Mouse (Mus musculus) limb, embryonic 12.5 days (tissue): ENCODE measurements at regions not wholly inside any gene's neighbourhood (a gene's known extent, or its start where the extent isn't known, plus 50 kb on each side); places are given as distances from the start of the nearest gene placed in this dataset.

Experiments
- ATAC-seq: fragments of 200-750 bp; cut with Nextera tagmentation; 2 replicates; pipeline ENCODE4 v1.8.0; 2017; ENCODE audit warnings: low read depth, moderate TSS enrichment; ENCODE audit not compliant: insufficient number of reproducible peaks, insufficient read depth, low FRiP score, low TSS enrichment
- H3K27ac ChIP-seq: fragments of 300-500 bp; sonication (generic); 2 replicates; pipeline ENCODE4 v1.5.1; 2016; ENCODE audit warnings: mild to moderate bottlenecking, moderate library complexity
- H3K27me3 ChIP-seq: fragments of 300-500 bp; sonication (generic); 2 replicates; pipeline ENCODE4 v1.6.1; 2016; ENCODE audit warnings: mild to moderate bottlenecking, moderate library complexity
- H3K36me3 ChIP-seq: fragments of 300-500 bp; sonication (generic); 2 replicates; pipeline ENCODE4 v1.6.1; 2016; ENCODE audit warnings: mild to moderate bottlenecking, moderate library complexity
- H3K4me1 ChIP-seq: fragments of 300-500 bp; sonication (generic); replicated peaks from 2 replicates; pipeline ENCODE4 v1.6.1; 2016
- H3K4me2 ChIP-seq: fragments of 300-500 bp; sonication (generic); 2 replicates; pipeline ENCODE4 v1.6.1; 2016; ENCODE audit warnings: mild to moderate bottlenecking, moderate library complexity
- H3K4me3 ChIP-seq: fragments of 300-500 bp; sonication (generic); replicated peaks from 2 replicates; pipeline ENCODE4 v1.5.1; 2016; ENCODE audit warnings: mild to moderate bottlenecking
- H3K9ac ChIP-seq: fragments of 300-500 bp; sonication (generic); replicated peaks from 2 replicates; pipeline ENCODE4 v1.6.1; 2016; ENCODE audit warnings: mild to moderate bottlenecking, moderate library complexity
- H3K9me3 ChIP-seq: fragments of 300-500 bp; sonication (generic); 2 replicates; pipeline ENCODE4 v1.6.1; 2016; ENCODE audit warnings: mild to moderate bottlenecking, moderate library complexity
- WGBS: fragments of 180-500 bp; shearing (Covaris S2); methylation state at CpG from one replicate; pipeline ENCODE4 v1.1.7; 2016; 5-methylcytosine and 5-hydroxymethylcytosine counted together

DNA sequence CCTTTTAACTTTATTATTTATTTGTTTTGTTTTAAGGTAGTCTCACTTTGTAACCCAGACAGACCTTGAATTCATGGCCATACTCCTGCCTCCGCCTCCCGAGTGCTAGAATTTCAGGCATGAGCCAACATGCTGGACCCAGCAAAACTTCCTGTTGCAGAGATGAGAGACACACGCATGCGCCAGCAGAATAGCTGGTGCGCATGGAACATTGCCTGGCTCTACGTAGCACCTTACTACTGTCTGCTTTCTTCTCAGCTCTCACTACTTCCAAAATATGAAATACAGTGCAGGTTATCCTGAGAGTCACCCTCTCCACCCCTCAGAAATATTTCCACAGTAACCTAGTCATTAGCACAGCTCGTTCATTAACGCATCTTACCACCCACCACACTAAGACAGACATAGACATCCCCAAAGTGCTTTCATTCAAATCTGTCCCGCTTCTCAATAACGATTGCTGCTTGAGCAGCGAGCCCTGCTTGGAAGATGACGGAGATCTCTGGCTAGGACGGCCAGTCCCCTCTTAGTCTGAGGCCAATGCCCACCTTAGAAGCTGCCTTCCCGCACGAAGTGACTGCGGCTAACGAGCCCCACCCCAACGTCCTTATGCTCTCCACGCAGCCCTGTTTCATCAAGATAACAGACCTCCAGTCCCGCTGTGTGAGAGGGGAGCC, 127.5 kb upstream of the Zfp706 start:
- peak overlapping the region; percentile 95 for H3K27ac ChIP-seq
- peak; percentile 13; the same call in 1 of the 2 replicates for ATAC-seq
- peak overlapping the region; percentile 52 for H3K4me3 ChIP-seq
- no peaks in the 10 kb centered on the region; the same call in 1 of the 2 replicates for H3K9me3 ChIP-seq
- H3K27me3 ChIP-seq, result no peaks in the 10 kb centered on the region
- no peaks in the 10 kb centered on the region for H3K36me3 ChIP-seq
- H3K4me2 ChIP-seq, result peak overlapping the region; percentile 72
- H3K9ac ChIP-seq, result peak overlapping the region; percentile 80
- WGBS, result 25% methylated on average over 20 of the region's 20 CpGs
- peaks cover 7% of the 10 kb centered on the region for H3K4me1 ChIP-seq

DNA sequence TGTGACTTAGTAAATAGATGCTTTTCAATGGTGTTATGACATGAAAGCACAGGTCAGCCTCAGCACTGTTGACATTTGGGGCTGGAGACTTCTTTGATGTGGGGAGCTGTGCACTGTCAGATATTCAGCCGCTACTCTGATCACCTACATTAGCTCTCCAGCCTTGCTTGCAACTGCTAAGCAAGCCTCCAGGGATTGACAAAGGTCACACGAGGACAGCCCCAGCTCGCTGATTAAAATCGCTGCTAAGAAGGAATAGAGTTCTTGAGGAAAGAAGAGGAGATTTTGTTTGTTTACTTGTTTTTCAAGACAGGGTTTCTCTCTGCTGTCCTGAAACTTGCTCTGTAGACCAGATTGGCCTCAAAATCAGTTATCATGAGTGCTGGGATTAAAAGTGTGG, 126.8 kb upstream of the Zfp706 start:
- no peak overlapping the region for H3K9ac ChIP-seq
- no peaks in the 10 kb centered on the region; the same call in 1 of the 2 replicates for H3K9me3 ChIP-seq
- H3K36me3 ChIP-seq, result no peaks in the 10 kb centered on the region
- no peak for ATAC-seq
- H3K4me3 ChIP-seq, result no peak overlapping the region
- no peaks in the 10 kb centered on the region for H3K27me3 ChIP-seq
- WGBS, result 30% methylated on average over 4 of the region's 4 CpGs
- 0 out of 2 replicates have a peak overlapping the region, but pooled peaks have one; percentile 72 for H3K4me2 ChIP-seq
- H3K27ac ChIP-seq, result no peak overlapping the region
- H3K4me1 ChIP-seq, result peaks cover 7% of the 10 kb centered on the region

DNA sequence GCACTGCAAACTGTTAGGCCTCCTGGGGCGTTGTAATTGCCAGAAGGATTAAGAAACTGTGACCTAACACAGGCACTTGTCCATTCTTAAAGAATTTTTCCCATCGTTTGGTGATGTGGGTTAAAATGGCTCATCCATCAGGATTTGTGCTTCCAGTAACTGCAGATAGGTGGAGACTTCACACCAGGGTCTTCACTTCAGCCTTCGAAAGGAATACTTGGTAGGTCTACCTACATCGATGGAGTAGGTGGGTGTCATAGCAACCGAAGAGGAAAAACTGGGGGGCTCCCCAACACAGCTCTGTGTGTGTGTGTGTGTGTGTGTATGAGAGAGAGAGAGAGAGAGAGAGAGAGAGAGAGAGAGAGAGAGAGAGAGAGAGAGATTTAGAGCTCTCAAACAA, 126.3 kb upstream of the Zfp706 start:
- 38% methylated on average over 5 of the region's 5 CpGs for WGBS
- H3K36me3 ChIP-seq, result no peaks in the 10 kb centered on the region
- no peak overlapping the region for H3K4me3 ChIP-seq
- no peaks in the 10 kb centered on the region for H3K27me3 ChIP-seq
- no peak overlapping the region for H3K9ac ChIP-seq
- peaks cover 7% of the 10 kb centered on the region for H3K4me1 ChIP-seq
- no peaks in the 10 kb centered on the region; the same call in 1 of the 2 replicates for H3K9me3 ChIP-seq
- ATAC-seq, result no peak
- H3K4me2 ChIP-seq, result no peak overlapping the region
- H3K27ac ChIP-seq, result no peak overlapping the region

DNA sequence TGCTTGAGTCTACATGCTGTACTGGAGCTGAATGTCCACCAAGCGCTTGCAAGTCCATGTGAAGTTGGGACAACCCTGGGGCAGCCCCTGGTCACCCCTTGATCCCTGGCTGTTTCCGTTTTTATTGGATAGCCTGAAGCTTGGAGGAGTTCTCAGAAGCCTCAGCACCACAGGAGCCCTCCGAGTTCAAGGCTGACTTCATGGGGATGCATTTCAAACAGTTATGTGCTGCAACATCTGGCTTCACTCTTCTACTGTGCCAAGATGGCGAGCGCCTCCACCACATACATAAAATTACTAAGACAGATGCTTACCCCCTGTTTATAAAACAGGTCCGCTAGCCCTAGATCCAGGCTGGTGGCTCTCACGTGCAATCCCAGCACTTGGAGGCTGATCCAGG, 120.1 kb upstream of the Zfp706 start:
- no peak overlapping the region for H3K27ac ChIP-seq
- no peaks in the 10 kb centered on the region; the same call in none of the 2 replicates for H3K9me3 ChIP-seq
- no peak overlapping the region for H3K4me3 ChIP-seq
- no peaks in the 10 kb centered on the region for H3K4me1 ChIP-seq
- H3K36me3 ChIP-seq, result no peaks in the 10 kb centered on the region
- WGBS, result 41% methylated on average over 7 of the region's 7 CpGs
- H3K4me2 ChIP-seq, result no peak overlapping the region
- no peaks in the 10 kb centered on the region for H3K27me3 ChIP-seq
- ATAC-seq, result no peak
- no peak overlapping the region for H3K9ac ChIP-seq

DNA sequence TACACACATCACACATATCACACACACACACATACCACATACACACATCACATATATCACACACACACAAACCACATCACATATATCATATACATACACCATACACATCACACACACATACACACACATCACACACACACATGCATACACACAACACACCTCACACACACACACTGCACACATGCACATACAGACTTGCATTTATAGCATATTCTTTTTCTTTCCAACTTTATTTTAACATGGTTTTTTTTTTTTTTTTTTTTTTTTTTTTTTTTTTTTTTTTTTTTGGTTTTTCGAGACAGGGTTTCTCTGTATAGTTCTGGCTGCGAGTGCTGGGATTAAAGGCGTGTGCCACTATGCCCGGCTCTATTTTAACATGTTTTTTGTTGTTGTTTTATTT, 119.6 kb upstream of the Zfp706 start:
- Histone ChIP-seq H3K36me3 (no peaks in the 10 kb centered on the region), H3K9me3 (no peaks in the 10 kb centered on the region; the same call in none of the 2 replicates), H3K4me1 (no peaks in the 10 kb centered on the region), H3K9ac (no peak overlapping the region), H3K4me3 (no peak overlapping the region), H3K27ac (no peak overlapping the region), H3K4me2 (no peak overlapping the region), H3K27me3 (no peaks in the 10 kb centered on the region)
- WGBS, result 82% methylated on average over 4 of the region's 4 CpGs
- no peak for ATAC-seq

DNA sequence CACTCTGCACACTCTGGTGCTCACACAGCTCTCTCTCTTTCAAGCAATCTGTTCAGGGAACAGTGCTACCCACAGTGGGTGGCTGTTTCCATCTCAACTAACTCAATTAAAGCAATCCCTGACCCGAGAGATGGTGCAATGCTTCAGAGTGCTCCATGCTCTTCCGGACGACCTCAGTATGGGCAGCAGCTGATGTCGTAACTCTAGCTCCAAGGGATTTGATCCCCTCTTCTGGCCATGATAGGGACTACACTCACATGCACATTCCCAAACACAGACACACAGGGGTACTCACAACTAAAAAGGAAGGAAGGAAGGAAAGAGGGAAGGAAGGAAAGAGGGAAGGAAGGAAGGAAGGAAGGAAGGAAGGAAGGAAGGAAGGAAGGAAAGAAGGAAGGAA, 118.2 kb upstream of the Zfp706 start:
- Histone ChIP-seq H3K9ac (no peak overlapping the region), H3K4me3 (no peak overlapping the region), H3K9me3 (no peaks in the 10 kb centered on the region; the same call in 1 of the 2 replicates), H3K27me3 (no peaks in the 10 kb centered on the region), H3K4me1 (no peaks in the 10 kb centered on the region), H3K36me3 (no peaks in the 10 kb centered on the region), H3K27ac (no peak overlapping the region), H3K4me2 (no peak overlapping the region)
- no peak for ATAC-seq
- WGBS, result 68% methylated on average over 4 of the region's 4 CpGs

DNA sequence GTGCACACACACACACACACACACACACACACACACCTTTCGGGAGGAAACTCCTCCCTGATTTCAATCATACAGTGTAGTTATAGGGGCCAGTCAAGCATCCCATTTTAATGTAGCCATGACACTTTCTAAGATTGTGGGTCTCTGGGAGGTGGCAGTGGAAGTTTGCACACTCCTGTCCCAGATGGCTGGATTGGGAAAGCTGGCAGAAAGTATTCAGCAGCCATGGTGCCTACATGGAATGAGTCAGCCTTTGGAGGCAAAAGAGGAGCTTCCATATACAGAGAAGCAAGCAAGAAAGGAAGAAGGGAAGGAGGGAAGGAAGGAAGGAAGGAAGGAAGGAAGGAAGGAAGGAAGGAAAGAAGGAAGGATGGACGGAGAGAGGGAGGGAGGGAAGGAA, 117.4 kb upstream of the Zfp706 start:
- Histone ChIP-seq H3K4me3 (no peak overlapping the region), H3K27ac (no peak overlapping the region), H3K4me1 (no peaks in the 10 kb centered on the region), H3K4me2 (no peak overlapping the region), H3K9me3 (no peaks in the 10 kb centered on the region; the same call in 1 of the 2 replicates), H3K9ac (no peak overlapping the region), H3K36me3 (no peaks in the 10 kb centered on the region), H3K27me3 (no peaks in the 10 kb centered on the region)
- WGBS, result 86% methylated on average over 2 of the region's 2 CpGs
- ATAC-seq, result no peak

DNA sequence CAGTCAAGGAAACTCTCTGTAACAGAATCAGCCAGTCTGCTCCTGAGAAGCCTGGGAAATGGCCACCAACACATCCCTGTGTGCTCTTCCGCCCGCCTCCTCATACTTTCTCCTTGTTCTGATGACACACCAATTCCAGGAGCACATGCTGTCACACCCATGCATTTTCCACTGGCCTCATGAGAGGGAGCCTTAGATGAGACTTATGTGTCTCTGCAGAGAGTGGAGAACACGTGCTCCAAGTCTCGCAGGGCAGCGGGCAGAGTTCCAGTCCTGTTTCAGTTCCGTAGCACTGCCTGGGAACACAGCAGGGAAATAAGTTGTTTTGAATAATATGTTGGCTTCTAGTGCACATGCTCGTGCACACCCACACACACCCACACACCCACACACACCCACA, 116.7 kb upstream of the Zfp706 start:
- WGBS, result 83% methylated on average over 7 of the region's 7 CpGs
- no peak for ATAC-seq
- Histone ChIP-seq H3K9me3 (no peaks in the 10 kb centered on the region; the same call in 1 of the 2 replicates), H3K4me1 (no peaks in the 10 kb centered on the region), H3K4me2 (no peak overlapping the region), H3K27me3 (no peaks in the 10 kb centered on the region), H3K27ac (no peak overlapping the region), H3K36me3 (no peaks in the 10 kb centered on the region), H3K9ac (no peak overlapping the region), H3K4me3 (no peak overlapping the region)

DNA sequence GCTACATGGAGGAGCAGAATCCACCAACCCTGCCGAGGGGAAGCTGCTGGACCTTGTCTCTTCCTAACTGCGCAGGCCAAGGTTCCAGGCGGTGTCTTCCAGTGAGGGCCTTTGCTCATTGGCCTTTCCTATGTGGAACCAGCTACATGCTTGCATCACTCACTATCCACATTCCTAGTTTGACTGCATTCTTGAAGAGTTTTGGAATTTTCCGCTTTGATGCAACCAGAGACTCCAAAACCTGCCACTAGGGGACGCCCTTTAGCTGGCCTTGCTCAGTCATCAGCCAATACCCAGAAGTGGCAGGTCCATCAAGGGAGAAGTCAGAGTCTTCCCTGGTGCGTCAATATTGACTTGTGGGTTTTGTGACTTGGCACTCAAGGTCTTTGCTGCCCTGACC, 112.8 kb upstream of the Zfp706 start:
- WGBS, result 22% methylated on average over 6 of the region's 6 CpGs
- H3K4me1 ChIP-seq, result no peaks in the 10 kb centered on the region
- ATAC-seq, result no peak

DNA sequence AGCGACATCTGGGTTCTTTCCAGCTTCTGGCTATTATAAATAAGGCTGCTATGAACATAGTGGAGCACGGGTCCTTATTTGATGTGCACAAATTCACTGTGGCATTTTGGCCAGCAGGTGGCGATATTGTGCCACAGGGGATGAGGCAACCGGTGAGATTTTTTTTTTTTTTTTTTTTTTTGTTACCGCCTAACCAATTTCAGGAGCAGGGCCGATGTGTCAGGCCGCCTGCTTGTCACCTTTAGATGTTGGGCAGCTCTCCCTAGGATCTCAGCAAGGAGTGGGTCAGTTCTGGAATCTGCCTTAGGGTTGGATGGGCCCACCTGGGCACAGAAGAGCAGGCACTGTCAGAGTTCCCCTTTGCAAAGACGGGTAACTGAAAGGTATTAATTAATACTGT, 106.5 kb upstream of the Zfp706 start:
- ATAC-seq, result no peak
- Histone ChIP-seq H3K36me3 (no peaks in the 10 kb centered on the region), H3K9ac (no peak overlapping the region), H3K4me3 (no peak overlapping the region), H3K9me3 (peaks cover 8% of the 10 kb centered on the region), H3K4me2 (peak overlapping the region; percentile 19; the same call in 1 of the 2 replicates), H3K27ac (no peak overlapping the region), H3K27me3 (no peaks in the 10 kb centered on the region), H3K4me1 (no peaks in the 10 kb centered on the region)
- 10% methylated on average over 8 of the region's 8 CpGs for WGBS

More for the DNA sequence above, 112.8 kb upstream of the Zfp706 start:
- H3K9ac ChIP-seq, result no peak overlapping the region
- no peaks in the 10 kb centered on the region for H3K9me3 ChIP-seq
- no peaks in the 10 kb centered on the region for H3K36me3 ChIP-seq
- no peaks in the 10 kb centered on the region for H3K27me3 ChIP-seq
- H3K4me3 ChIP-seq, result no peak overlapping the region
- no peak overlapping the region for H3K27ac ChIP-seq
- H3K4me2 ChIP-seq, result no peak overlapping the region

DNA sequence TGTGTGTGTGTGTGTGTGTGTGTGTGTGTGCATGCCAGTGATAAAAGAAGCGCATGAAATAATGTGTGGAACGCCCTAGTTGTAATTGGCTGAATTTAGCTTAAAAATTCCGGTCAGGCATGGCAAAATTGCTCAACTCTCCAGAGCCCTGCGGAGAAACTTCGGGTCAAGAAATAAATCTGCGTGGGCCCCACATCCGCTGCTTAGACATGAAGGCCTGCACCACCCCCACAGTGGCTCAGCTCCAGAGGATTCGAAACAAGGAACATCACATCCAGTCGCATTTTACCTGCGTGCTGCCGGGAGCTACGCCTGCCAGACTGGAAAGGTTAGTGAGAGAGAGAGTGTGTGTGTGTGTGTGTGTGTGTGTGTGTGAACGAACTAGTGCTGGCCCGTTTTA, 102.9 kb upstream of the Zfp706 start:
- Histone ChIP-seq H3K36me3 (no peaks in the 10 kb centered on the region), H3K27me3 (no peaks in the 10 kb centered on the region), H3K4me2 (no peak overlapping the region), H3K9me3 (peaks cover 8% of the 10 kb centered on the region), H3K27ac (no peak overlapping the region), H3K4me1 (no peaks in the 10 kb centered on the region), H3K9ac (no peak overlapping the region), H3K4me3 (no peak overlapping the region)
- 93% methylated on average over 14 of the region's 14 CpGs for WGBS
- no peak for ATAC-seq

DNA sequence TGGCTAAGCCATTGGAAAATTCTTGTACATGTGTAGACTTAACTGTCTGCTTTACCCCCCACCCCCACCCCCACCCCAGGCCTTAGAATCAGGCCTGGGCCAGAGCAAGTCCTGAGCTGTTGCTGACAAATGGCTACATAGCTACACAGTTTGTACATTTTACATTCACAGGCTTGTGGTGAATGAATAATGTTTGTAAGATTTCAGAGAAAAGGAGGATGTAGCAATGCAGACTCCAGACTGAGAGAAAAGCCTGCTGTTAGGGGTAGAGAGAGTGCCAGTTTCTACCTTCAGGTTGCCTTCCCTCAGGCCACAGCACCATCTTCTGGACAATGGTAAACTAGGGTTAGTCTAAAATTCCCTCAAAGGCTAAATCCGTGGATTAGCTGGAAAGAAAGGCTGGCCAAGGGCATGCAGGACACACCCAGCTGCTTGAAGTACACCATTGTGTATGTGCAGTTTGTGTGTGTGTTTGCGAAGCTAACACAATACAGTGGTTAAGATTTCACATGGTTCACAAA, 94.5 kb upstream of the Zfp706 start:
- Histone ChIP-seq H3K9ac (no peak overlapping the region), H3K4me2 (no peak overlapping the region), H3K27ac (no peak overlapping the region), H3K9me3 (no peaks in the 10 kb centered on the region), H3K27me3 (no peaks in the 10 kb centered on the region), H3K36me3 (no peaks in the 10 kb centered on the region), H3K4me3 (no peak overlapping the region), H3K4me1 (peaks cover 4% of the 10 kb centered on the region; the same call in 1 of the 2 replicates)
- ATAC-seq, result no peak
- 67% methylated on average over 2 of the region's 2 CpGs for WGBS
